Mouse (Mus musculus) embryonic facial prominence, embryonic 11.5 days (tissue): ENCODE measurements at regions not wholly inside any gene's neighbourhood (a gene's known extent, or its start where the extent isn't known, plus 50 kb on each side); places are given as distances from the start of the nearest gene placed in this dataset.
A peak's percentile ranks its signal among the peaks of the same experiment; 100 is the strongest.

Experiments used
- ATAC-seq: fragments of 200-750 bp; cut with Nextera tagmentation; replicated peaks from 2 replicates; pipeline ENCODE4 v1.8.0; 2017; ENCODE audit warnings: low read depth; ENCODE audit not compliant: insufficient number of reproducible peaks, low FRiP score, low TSS enrichment
- DNase-seq: peaks from one replicate; pipeline ENCODE4 v3.0.0-alpha.2; 2015; ENCODE audit warnings: low spot score
- H3K27ac ChIP-seq: fragments of 300-500 bp; sonication (generic); replicated peaks from 2 replicates; pipeline ENCODE4 v1.5.1; 2014; ENCODE audit warnings: mild to moderate bottlenecking, low read depth, low read length, control low read depth
- H3K27me3 ChIP-seq: fragments of 300-500 bp; sonication (generic); 2 replicates; pipeline ENCODE4 v1.6.1; 2014; ENCODE audit warnings: mild to moderate bottlenecking, low read length, moderate library complexity, mixed read lengths; ENCODE audit not compliant: control insufficient read depth, insufficient read depth
- H3K36me3 ChIP-seq: fragments of 300-500 bp; sonication (generic); replicated peaks from 2 replicates; pipeline ENCODE4 v1.6.1; 2014; ENCODE audit warnings: low read depth, mild to moderate bottlenecking, low read length, moderate library complexity, mixed read lengths; ENCODE audit not compliant: control insufficient read depth, insufficient read depth
- H3K4me1 ChIP-seq: fragments of 300-500 bp; sonication (generic); 2 replicates; pipeline ENCODE4 v1.6.1; 2014; ENCODE audit warnings: low read length, mixed read lengths; ENCODE audit not compliant: control insufficient read depth, insufficient read depth
- H3K4me2 ChIP-seq: fragments of 300-500 bp; sonication (generic); 2 replicates; pipeline ENCODE4 v1.6.1; 2014; ENCODE audit warnings: low read depth, mild to moderate bottlenecking, control low read depth, low read length, moderate library complexity
- H3K4me3 ChIP-seq: fragments of 300-500 bp; sonication (generic); 2 replicates; pipeline ENCODE4 v1.5.1; 2014; ENCODE audit warnings: low read depth, low read length, control low read depth
- H3K9ac ChIP-seq: fragments of 300-500 bp; sonication (generic); replicated peaks from 2 replicates; pipeline ENCODE4 v1.6.1; 2014; ENCODE audit warnings: mild to moderate bottlenecking, control low read depth, low read length
- H3K9me3 ChIP-seq: fragments of 300-500 bp; sonication (generic); replicated peaks from 2 replicates; pipeline ENCODE4 v1.6.1; 2016; ENCODE audit warnings: mild to moderate bottlenecking, low read length, inconsistent platforms, mixed read lengths; ENCODE audit not compliant: control insufficient read depth
- WGBS: fragments of 180-500 bp; shearing (Covaris S2); extraction: QIAGEN DNeasy Blood & Tissue Kit; methylation state at CpG from one replicate; pipeline ENCODE4 v1.1.7; 2014; 5-methylcytosine and 5-hydroxymethylcytosine counted together

GRCm38 (mm10) chr3:19828518-19829246, 128.2 kb upstream of the Cp start:
- DNase-seq (no peak), ATAC-seq (no peak)
- H3K9me3 ChIP-seq, result no peaks in the 10 kb centered on the region
- no peak overlapping the region for H3K4me3 ChIP-seq
- H3K9ac ChIP-seq, result no peak overlapping the region
- H3K36me3 ChIP-seq, result no peaks in the 10 kb centered on the region
- whole genome bisulfite sequencing, result 79% methylated on average over 5 of the region's 5 CpGs
- H3K4me1 ChIP-seq, result no peaks in the 10 kb centered on the region
- H3K4me2 ChIP-seq, result no peak overlapping the region
- no peaks in the 10 kb centered on the region for H3K27me3 ChIP-seq
- H3K27ac ChIP-seq, result no peak overlapping the region

- Histone ChIP-seq H3K9ac (no peak overlapping the region), H3K9me3 (no peaks in the 10 kb centered on the region), H3K4me3 (no peak overlapping the region), H3K4me2 (no peak overlapping the region), H3K27ac (no peak overlapping the region), H3K36me3 (no peaks in the 10 kb centered on the region), H3K27me3 (no peaks in the 10 kb centered on the region), H3K4me1 (no peaks in the 10 kb centered on the region)
- DNase-seq, result no peak
- no peak for ATAC-seq
- WGBS, result 83% methylated on average over 2 of the region's 2 CpGs
These were observed 127.1 kb upstream of the Cp start for GRCm38 (mm10) chr3:19829752-19830151.

GRCm38 (mm10) chr3:19848031-19848735, 108.7 kb upstream of the Cp start:
- Histone ChIP-seq H3K9ac (no peak overlapping the region), H3K27ac (no peak overlapping the region), H3K4me1 (no peaks in the 10 kb centered on the region), H3K36me3 (no peaks in the 10 kb centered on the region), H3K4me3 (no peak overlapping the region), H3K9me3 (no peaks in the 10 kb centered on the region), H3K4me2 (no peak overlapping the region), H3K27me3 (no peaks in the 10 kb centered on the region)
- DNase-seq, result no peak
- no peak for ATAC-seq
- 76% methylated on average over 6 of the region's 6 CpGs for WGBS

GRCm38 (mm10) chr3:19848736-19849269, 108.1 kb upstream of the Cp start:
- 71% methylated on average over 1 of the region's 1 CpGs for WGBS
- DNase-seq (no peak), ATAC-seq (no peak)
- Histone ChIP-seq H3K4me1 (no peaks in the 10 kb centered on the region), H3K27me3 (no peaks in the 10 kb centered on the region), H3K4me2 (no peak overlapping the region), H3K9ac (no peak overlapping the region), H3K4me3 (no peak overlapping the region), H3K36me3 (no peaks in the 10 kb centered on the region), H3K9me3 (no peaks in the 10 kb centered on the region), H3K27ac (no peak overlapping the region)

GRCm38 (mm10) chr3:19882623-19883022, 74.2 kb upstream of the Cp start:
- H3K27me3 ChIP-seq, result no peaks in the 10 kb centered on the region
- no peak overlapping the region for H3K27ac ChIP-seq
- 69% methylated on average over 2 of the region's 2 CpGs for WGBS
- no peak overlapping the region for H3K4me3 ChIP-seq
- DNase-seq (no peak), ATAC-seq (no peak)
- H3K4me2 ChIP-seq, result no peak overlapping the region
- H3K9me3 ChIP-seq, result no peaks in the 10 kb centered on the region
- no peak overlapping the region for H3K9ac ChIP-seq
- no peaks in the 10 kb centered on the region for H3K36me3 ChIP-seq
- H3K4me1 ChIP-seq, result no peaks in the 10 kb centered on the region

- H3K4me2 ChIP-seq, result no peak overlapping the region
- no peaks in the 10 kb centered on the region for H3K4me1 ChIP-seq
- H3K36me3 ChIP-seq, result no peaks in the 10 kb centered on the region
- H3K27me3 ChIP-seq, result no peaks in the 10 kb centered on the region
- no peak overlapping the region for H3K27ac ChIP-seq
- no peak overlapping the region for H3K9ac ChIP-seq
- DNase-seq, result no peak
- H3K9me3 ChIP-seq, result no peaks in the 10 kb centered on the region
- no peak overlapping the region for H3K4me3 ChIP-seq
- ATAC-seq, result no peak
These were observed 68.4 kb upstream of the Cp start for GRCm38 (mm10) chr3:19888405-19888804.

GRCm38 (mm10) chr3:19894258-19894629, 62.6 kb upstream of the Cp start:
- no peak for DNase-seq
- ATAC-seq, result no peak
- Histone ChIP-seq H3K4me1 (no peaks in the 10 kb centered on the region), H3K9me3 (no peaks in the 10 kb centered on the region), H3K4me2 (peak overlapping the region; percentile 42), H3K27me3 (no peaks in the 10 kb centered on the region), H3K4me3 (peak overlapping the region; percentile 62), H3K27ac (no peak overlapping the region), H3K36me3 (no peaks in the 10 kb centered on the region), H3K9ac (peak overlapping the region; percentile 48)
- 7% methylated on average over 10 of the region's 10 CpGs for WGBS
